Mouse (Mus musculus) C2C12 (cell line): Measurements from ENCODE around the gene Rint1.

Experiments used
- CEBPB ChIP-seq: IDR thresholded peaks from one replicate; pipeline ENCODE4 v1.6.1; 2011; ENCODE audit warnings: low read depth, mild to moderate bottlenecking, control low read depth, moderate library complexity
- CTCF ChIP-seq: IDR thresholded peaks from one replicate; pipeline ENCODE4 v1.5.1; 2011; ENCODE audit not compliant: control insufficient read depth, insufficient read depth, insufficient read length
- MAX ChIP-seq: IDR thresholded peaks from one replicate; pipeline ENCODE4 v1.6.1; 2011; ENCODE audit warnings: mild to moderate bottlenecking, control low read depth
- MYOD1 ChIP-seq: IDR thresholded peaks from one replicate; pipeline ENCODE4 v1.6.1; 2011; ENCODE audit warnings: low read depth; ENCODE audit not compliant: control insufficient read depth, insufficient read length
- MYOG ChIP-seq: IDR thresholded peaks from one replicate; pipeline ENCODE4 v1.6.1; 2011; ENCODE audit not compliant: control insufficient read depth, insufficient read length; ENCODE audit errors: extremely low read depth
- USF1 ChIP-seq: IDR thresholded peaks from one replicate; pipeline ENCODE4 v1.6.1; 2011; ENCODE audit warnings: low read depth, mild to moderate bottlenecking, control low read depth, moderate library complexity

- TF ChIP-seq CTCF, result no peak
- no peak for TF ChIP-seq MAX
- TF ChIP-seq USF1, result no peak
- TF ChIP-seq MYOD1, result no peak
- no peak for TF ChIP-seq CEBPB
- TF ChIP-seq MYOG, result no peak
These were observed 13.3 kb upstream of the Rint1 start for GRCm38 (mm10) chr5:23774186-23774585.
